Mouse (Mus musculus) T-cell, adult 2 months (primary cell): ENCODE data around the gene Gm9903.

Source experiments
- DNase-seq: peaks from one replicate; pipeline ENCODE4 v3.0.0; 2022; ENCODE audit warnings: low spot score

Gene Gm9903

GRCm38 (mm10) chr5:33629301-33629987 is at the start of gene Gm9903, which contains the start of gene Fam53a:
Gene Gm9903 (plus strand): TSS chr5:33629925.
Gene Fam53a (minus strand): TSS chr5:33629635.
- peak; percentile 99 for DNase-seq

- no peak for DNase-seq
Observed at GRCm38 (mm10) chr5:33580336-33580735, 49.4 kb upstream of the Gm9903 start.

- no peak for DNase-seq
Observed at GRCm38 (mm10) chr5:33587498-33588058, 42.1 kb upstream of the Gm9903 start.

- DNase-seq, result no peak
Observed at GRCm38 (mm10) chr5:33588066-33588465, 41.7 kb upstream of the Gm9903 start.

- DNase-seq, result peak; percentile 60
Observed at GRCm38 (mm10) chr5:33589221-33589888, 40.4 kb upstream of the Gm9903 start.

- DNase-seq, result no peak
Observed at GRCm38 (mm10) chr5:33593620-33594019, 36.1 kb upstream of the Gm9903 start.

GRCm38 (mm10) chr5:33605314-33605713 is 24.4 kb upstream of the Gm9903 start:
- DNase-seq, result no peak

- DNase-seq, result no peak
Observed at GRCm38 (mm10) chr5:33606631-33607030, 23.1 kb upstream of the Gm9903 start.

- DNase-seq, result no peak
Observed at GRCm38 (mm10) chr5:33607434-33607833, 22.3 kb upstream of the Gm9903 start.

GRCm38 (mm10) chr5:33609226-33609625 is 20.5 kb upstream of the Gm9903 start:
- no peak for DNase-seq

- DNase-seq, result no peak
Observed at GRCm38 (mm10) chr5:33611795-33612194, 17.9 kb upstream of the Gm9903 start.

- DNase-seq, result no peak
Observed at GRCm38 (mm10) chr5:33614391-33614790, 15.3 kb upstream of the Gm9903 start.

GRCm38 (mm10) chr5:33622671-33623070 is 7.1 kb upstream of the Gm9903 start:
- DNase-seq, result no peak

- no peak for DNase-seq
Observed at GRCm38 (mm10) chr5:33623766-33624165, 6.0 kb upstream of the Gm9903 start.

GRCm38 (mm10) chr5:33627968-33628367 is 1.8 kb upstream of the Gm9903 start:
- no peak for DNase-seq

- DNase-seq, result peak; percentile 73
Observed at GRCm38 (mm10) chr5:33628820-33629300, 865 bp upstream of the Gm9903 start.

- DNase-seq, result peak; percentile 48
Observed at GRCm38 (mm10) chr5:33630061-33630460, 336 bp downstream of the Gm9903 start.

- DNase-seq, result no peak
Observed at GRCm38 (mm10) chr5:33630615-33631014, 890 bp downstream of the Gm9903 start.

- no peak for DNase-seq
Observed at GRCm38 (mm10) chr5:33632526-33632925, 2.8 kb downstream of the Gm9903 start.

- DNase-seq, result no peak
Observed at GRCm38 (mm10) chr5:33635361-33635760, 5.6 kb downstream of the Gm9903 start.

GRCm38 (mm10) chr5:33637606-33638350 is 8.1 kb downstream of the Gm9903 start:
- no peak for DNase-seq

- no peak for DNase-seq
Observed at GRCm38 (mm10) chr5:33638826-33639225, 9.1 kb downstream of the Gm9903 start.
